22 mouse cellular contexts compared by ENCODE assay signal in genomic region chr5:53241109-53241508, GRCm38 (mm10). TPM values are rescaled to one million over a fixed set of nuclear protein-coding genes. Genes with fewer than 3 reads are reported as not detected.
DNase-seq lines count a peak whose midpoint lies in the region; ATAC-seq and TF ChIP-seq lines count a peak whose summit lies in the region.
"Had no signal": no experiment of that assay in that cellular context is flagged by ENCODE, and none has a peak within 500 bp of the region (broad histone marks: within the 10 kb centered on the region; RNA-seq: fewer than 3 reads in every experiment).

No protein-coding gene starts in this region.

- no peak overlapping the region for H3K4me3 ChIP-seq in hindbrain, embryonic 11.5 days (ENCODE audit: low read depth, low read length)
- H3K4me3 ChIP-seq in hindbrain, embryonic 16.5 days (ENCODE audit: low read length) = no peak overlapping the region
- no peak overlapping the region for H3K4me3 ChIP-seq in kidney, postnatal 0 days (replicated peaks; ENCODE audit: low read depth, low read length)
- H3K4me3 ChIP-seq: erythroblast, embryonic 14.5 days; hindbrain, embryonic 15.5 days; limb, embryonic 13.5 days; liver, embryonic 13.5 days; megakaryocyte, embryonic 14.5 days; myocyte had no signal

- H3K9ac ChIP-seq in hindbrain, embryonic 11.5 days (ENCODE audit: low read depth, low read length) = no peak overlapping the region
- no peak overlapping the region for H3K9ac ChIP-seq in hindbrain, embryonic 16.5 days (ENCODE audit: low read depth, low read length)
- H3K9ac ChIP-seq in kidney, postnatal 0 days (ENCODE audit: low read depth, low read length) = no peak overlapping the region
- H3K9ac ChIP-seq: hindbrain, embryonic 15.5 days; limb, embryonic 13.5 days; liver, embryonic 13.5 days had no signal

- DNase-seq in hindbrain, embryonic 11.5 days (ENCODE audit: low spot score) = no peak
- no peak for DNase-seq in kidney, postnatal 0 days (ENCODE audit: low spot score)
- DNase-seq in kidney, postnatal 14 days = no peak
- peak; percentile 29 to 39 for DNase-seq in urinary bladder, postnatal 36 days (ENCODE audit: low spot score in 2 of 2)
- no peak for DNase-seq in urinary bladder, postnatal 10 days (ENCODE audit: low spot score)
- DNase-seq in heart, postnatal 25 days (ENCODE audit: low spot score) = no peak
- no peak for DNase-seq in embryo, embryonic 10 days (ENCODE audit: low spot score)
- DNase-seq: B cell, adult 2 months; cerebellum, adult 18-20 months; cerebellum, postnatal 36 days; kidney, adult 9 months; liver, embryonic 13.5 days; lung, postnatal 10 days; midbrain, embryonic 14.5 days; right cerebral cortex, postnatal 25 days had no signal

- H3K36me3 ChIP-seq in hindbrain, embryonic 11.5 days (ENCODE audit: control insufficient read depth, insufficient read depth, low read length) = no peaks in the 10 kb centered on the region
- no peaks in the 10 kb centered on the region for H3K36me3 ChIP-seq in hindbrain, embryonic 16.5 days (ENCODE audit: control insufficient read depth, insufficient read depth, low read length)
- H3K36me3 ChIP-seq in kidney, postnatal 0 days (ENCODE audit: insufficient read depth, low read length) = no peaks in the 10 kb centered on the region
- H3K36me3 ChIP-seq: hindbrain, embryonic 15.5 days; limb, embryonic 13.5 days; liver, embryonic 13.5 days had no signal

- H3K9me3 ChIP-seq in hindbrain, embryonic 11.5 days (ENCODE audit: control insufficient read depth, low read length) = no peaks in the 10 kb centered on the region
- no peaks in the 10 kb centered on the region for H3K9me3 ChIP-seq in hindbrain, embryonic 16.5 days (ENCODE audit: control insufficient read depth, low read length)
- H3K9me3 ChIP-seq in kidney, postnatal 0 days (replicated peaks; ENCODE audit: low read length) = no peaks in the 10 kb centered on the region
- H3K9me3 ChIP-seq: hindbrain, embryonic 15.5 days; limb, embryonic 13.5 days; liver, embryonic 13.5 days; megakaryocyte, embryonic 14.5 days had no signal

- no peak overlapping the region for H3K27ac ChIP-seq in hindbrain, embryonic 11.5 days (ENCODE audit: low read depth, low read length)
- H3K27ac ChIP-seq in hindbrain, embryonic 16.5 days (ENCODE audit: low read depth, low read length) = no peak overlapping the region
- no peak overlapping the region for H3K27ac ChIP-seq in kidney, postnatal 0 days
- H3K27ac ChIP-seq: hindbrain, embryonic 15.5 days; limb, embryonic 13.5 days; liver, embryonic 13.5 days had no signal

- no peaks in the 10 kb centered on the region for H3K4me1 ChIP-seq in hindbrain, embryonic 11.5 days (replicated peaks; ENCODE audit: control insufficient read depth, insufficient read depth, low read length)
- H3K4me1 ChIP-seq in hindbrain, embryonic 16.5 days (ENCODE audit: control insufficient read depth, insufficient read depth, low read depth, low read length) = peaks cover 2% of the 10 kb centered on the region; the same call in 1 of the 2 replicates
- H3K4me1 ChIP-seq in kidney, postnatal 0 days (replicated peaks; ENCODE audit: insufficient read depth, low read length) = 0 out of 2 replicates have a peak, but pooled peaks cover 1% of the 10 kb centered on the region
- H3K4me1 ChIP-seq: liver, embryonic 13.5 days; megakaryocyte, embryonic 14.5 days had no signal

- no peak overlapping the region for H3K4me2 ChIP-seq in hindbrain, embryonic 11.5 days (replicated peaks; ENCODE audit: low read depth, low read length)
- no peak overlapping the region for H3K4me2 ChIP-seq in hindbrain, embryonic 16.5 days (ENCODE audit: low read length)
- no peak overlapping the region for H3K4me2 ChIP-seq in kidney, postnatal 0 days (ENCODE audit: low read length)
- H3K4me2 ChIP-seq: hindbrain, embryonic 15.5 days; limb, embryonic 13.5 days; liver, embryonic 13.5 days had no signal

- WGBS in hindbrain, embryonic 11.5 days = 57% methylated on average over 2 of the region's 2 CpGs
- 43% methylated on average over 2 of the region's 2 CpGs for WGBS in hindbrain, embryonic 16.5 days
- WGBS in kidney, postnatal 0 days = 57% methylated on average over 2 of the region's 2 CpGs

- intact Hi-C loops in heart, postnatal 25 days (cut with DNase I) = no loop called here

- TF ChIP-seq CTCF in kidney, postnatal 0 days (IDR thresholded peaks at IDR 0.05; ENCODE audit: low read depth) = peak; percentile 24; the same call in 1 of the 2 replicates

- ATAC-seq in hindbrain, embryonic 11.5 days (ENCODE audit: low FRiP score) = peak; percentile 20; the same call in 1 of the 2 replicates
- ATAC-seq in hindbrain, embryonic 16.5 days = no peak
- no peak; the same call in 1 of the 2 replicates for ATAC-seq in kidney, postnatal 0 days (replicated peaks; ENCODE audit: low FRiP score, low read depth)
- ATAC-seq: forebrain, embryonic 16.5 days had no signal

- no peaks in the 10 kb centered on the region for H3K27me3 ChIP-seq in hindbrain, embryonic 11.5 days (ENCODE audit: control insufficient read depth, insufficient read depth, low read length)
- no peaks in the 10 kb centered on the region for H3K27me3 ChIP-seq in hindbrain, embryonic 16.5 days (replicated peaks; ENCODE audit: control insufficient read depth, insufficient read depth, low read length)
- no peaks in the 10 kb centered on the region for H3K27me3 ChIP-seq in kidney, postnatal 0 days (ENCODE audit: insufficient read depth, low read length)
- H3K27me3 ChIP-seq: hindbrain, embryonic 15.5 days; limb, embryonic 13.5 days; liver, embryonic 13.5 days had no signal

RNA-seq across cellular contexts. Expression of gene Smim20, which starts 25.8 kb away (rescaled TPM):
- 66.3 and 69.2 TPM in 2 replicates for polyA plus RNA-seq in hindbrain, embryonic 11.5 days (2014; fragmentation: Nextera tagmentation; extraction: Ambion mirVana)
- 70.9 and 80.1 TPM in 2 replicates for polyA plus RNA-seq in hindbrain, embryonic 16.5 days (2015; fragmentation: Nextera tagmentation; extraction: Ambion mirVana)
- 135 and 143 TPM in 2 replicates for polyA plus RNA-seq in kidney, postnatal 0 days (2015; fragmentation: Nextera tagmentation; extraction: Ambion mirVana)
- 100 to 1,000 TPM in 1 of 2 experiments, 10 to 100 TPM in 1; 97.7 to 102 TPM for total RNA-seq in heart, postnatal 25 days (2021)

RNA-seq across cellular contexts. Expression of gene Sel1l3, which starts 27.4 kb away (rescaled TPM):
- polyA plus RNA-seq in hindbrain, embryonic 11.5 days (2014; fragmentation: Nextera tagmentation; extraction: Ambion mirVana) = 2.7 and 3.7 TPM in 2 replicates
- 5.6 and 6.2 TPM in 2 replicates for polyA plus RNA-seq in hindbrain, embryonic 16.5 days (2015; fragmentation: Nextera tagmentation; extraction: Ambion mirVana)
- polyA plus RNA-seq in kidney, postnatal 0 days (2015; fragmentation: Nextera tagmentation; extraction: Ambion mirVana) = 11.1 and 11.8 TPM in 2 replicates
- 1 to 10 TPM; 1.7 to 2.0 TPM for total RNA-seq in heart, postnatal 25 days (2021)
- polyA plus RNA-seq: erythroblast, embryonic 14.5 days had no signal

Comparison
In these comparisons a context has a peak if more than half of its experiments do, and no peak if none do; other contexts are left out.
1. DNase-seq: peak in urinary bladder, postnatal 36 days (2 of 2); none in hindbrain, embryonic 11.5 days (single experiment), kidney, postnatal 0 days (single experiment), kidney, postnatal 14 days (single experiment), urinary bladder, postnatal 10 days (single experiment), heart, postnatal 25 days (single experiment) and embryo, embryonic 10 days (single experiment).